Mouse (Mus musculus) limb, embryonic 14.5 days (tissue): ENCODE results near the gene D5Ertd579e. TPM values are rescaled to one million over a fixed set of nuclear protein-coding genes. Genes with fewer than 3 reads are reported as not detected.

Source experiments
- ATAC-seq: fragments of 200-750 bp; cut with Nextera tagmentation; 2 replicates; pipeline ENCODE4 v1.8.0; 2017; ENCODE audit warnings: low read depth, moderate number of reproducible peaks, moderate TSS enrichment; ENCODE audit not compliant: low FRiP score
- DNase-seq: peaks from one replicate; pipeline ENCODE4 v3.0.0-alpha.2; 2015; ENCODE audit warnings: low spot score
- H3K27ac ChIP-seq: fragments of 300-500 bp; sonication (generic); replicated peaks from 2 replicates; pipeline ENCODE4 v1.5.1; 2014; ENCODE audit warnings: low read depth, mild to moderate bottlenecking, low read length, moderate library complexity, mixed read lengths
- H3K27me3 ChIP-seq: fragments of 300-500 bp; sonication (generic); 2 replicates; pipeline ENCODE4 v1.6.1; 2014; ENCODE audit warnings: low read length, mixed read lengths; ENCODE audit not compliant: control insufficient read depth, insufficient read depth
- H3K36me3 ChIP-seq: fragments of 300-500 bp; sonication (generic); 2 replicates; pipeline ENCODE4 v1.6.1; 2014; ENCODE audit warnings: mild to moderate bottlenecking, low read length, moderate library complexity, mixed read lengths; ENCODE audit not compliant: control insufficient read depth, insufficient read depth
- H3K4me1 ChIP-seq: fragments of 300-500 bp; sonication (generic); 2 replicates; pipeline ENCODE4 v1.6.1; 2014; ENCODE audit warnings: antibody characterized with exemption, low read length, mixed read lengths; ENCODE audit not compliant: control insufficient read depth, insufficient read depth
- H3K4me2 ChIP-seq: fragments of 300-500 bp; sonication (generic); replicated peaks from 2 replicates; pipeline ENCODE4 v1.6.1; 2014; ENCODE audit warnings: low read depth, mild to moderate bottlenecking, low read length, moderate library complexity; ENCODE audit not compliant: severe bottlenecking
- H3K4me3 ChIP-seq: fragments of 300-500 bp; sonication (generic); replicated peaks from 2 replicates; pipeline ENCODE4 v1.5.1; 2014; ENCODE audit warnings: low read length
- H3K9ac ChIP-seq: fragments of 300-500 bp; sonication (generic); 2 replicates; pipeline ENCODE4 v1.6.1; 2014; ENCODE audit warnings: mild to moderate bottlenecking, low read depth, low read length, moderate library complexity; ENCODE audit not compliant: severe bottlenecking
- H3K9me3 ChIP-seq: fragments of 300-500 bp; sonication (generic); 2 replicates; pipeline ENCODE4 v1.6.1; 2016; ENCODE audit warnings: low read length; ENCODE audit not compliant: control insufficient read depth
- POLR2A ChIP-seq: fragments of 200-500 bp; IDR thresholded peaks from 2 replicates; pipeline ENCODE4 v1.8.0; 2012; ENCODE audit warnings: inconsistent platforms, mild to moderate bottlenecking, moderate library complexity, borderline replicate concordance; ENCODE audit not compliant: insufficient read depth, insufficient read length; ENCODE audit errors: extremely low read depth
- WGBS: fragments of 180-500 bp; shearing (Covaris S2); extraction: QIAGEN DNeasy Blood & Tissue Kit; methylation state at CpG from one replicate; pipeline ENCODE4 v1.1.7; 2014; 5-methylcytosine and 5-hydroxymethylcytosine counted together
- polyA plus RNA-seq, 2 experiments: library from polyadenylated mRNA; depleted of rRNA in 1 of 2; stranded (reverse) in 1 of 2; unstranded in 1 of 2; fragments of >200 nt; fragmentation: Nextera tagmentation in 1 of 2; extraction: Ambion mirVana in 1 of 2; gene quantifications; 2 replicates each; pipeline versions ENCODE4 v1.2.1 to v1.2.3; 2012 to 2014

The D5Ertd579e gene
- polyA plus RNA-seq, 2 experiments, result 20.8 to 21.6 TPM

- no peaks in the 10 kb centered on the region for H3K9me3 ChIP-seq
- DNase-seq (no peak), ATAC-seq (no peak)
- H3K9ac ChIP-seq, result no peak overlapping the region
- TF ChIP-seq POLR2A, result no peak
- no peaks in the 10 kb centered on the region for H3K36me3 ChIP-seq
- H3K4me1 ChIP-seq, result peaks cover 26% of the 10 kb centered on the region
- H3K4me2 ChIP-seq, result no peak overlapping the region
- no peak overlapping the region for H3K27ac ChIP-seq
- H3K27me3 ChIP-seq, result no peaks in the 10 kb centered on the region
- H3K4me3 ChIP-seq, result no peak overlapping the region
- WGBS, result 71% methylated on average over 5 of the region's 5 CpGs
Observed at GRCm38 (mm10) chr5:36559106-36559505, 136.7 kb downstream of the D5Ertd579e start.

GRCm38 (mm10) chr5:36558526-36558925 is 137.3 kb downstream of the D5Ertd579e start:
- no peak for TF ChIP-seq POLR2A
- ATAC-seq (no peak), DNase-seq (no peak)
- peaks cover 30% of the 10 kb centered on the region for H3K4me1 ChIP-seq
- H3K27me3 ChIP-seq, result no peaks in the 10 kb centered on the region
- 84% methylated on average over 2 of the region's 2 CpGs for WGBS
- H3K36me3 ChIP-seq, result no peaks in the 10 kb centered on the region
- H3K4me2 ChIP-seq, result no peak overlapping the region
- H3K27ac ChIP-seq, result no peak overlapping the region
- no peak overlapping the region for H3K9ac ChIP-seq
- H3K4me3 ChIP-seq, result no peak overlapping the region
- H3K9me3 ChIP-seq, result no peaks in the 10 kb centered on the region

- H3K4me3 ChIP-seq, result no peak overlapping the region
- no peaks in the 10 kb centered on the region for H3K36me3 ChIP-seq
- no peak overlapping the region for H3K4me2 ChIP-seq
- 40% methylated on average over 7 of the region's 7 CpGs for WGBS
- H3K9ac ChIP-seq, result no peak overlapping the region
- no peaks in the 10 kb centered on the region for H3K27me3 ChIP-seq
- ATAC-seq (no peak), DNase-seq (no peak)
- no peaks in the 10 kb centered on the region for H3K9me3 ChIP-seq
- no peak for TF ChIP-seq POLR2A
- H3K4me1 ChIP-seq, result peaks cover 30% of the 10 kb centered on the region
- no peak overlapping the region for H3K27ac ChIP-seq
Observed at GRCm38 (mm10) chr5:36557584-36558308, 138.1 kb downstream of the D5Ertd579e start.

- DNase-seq, result no peak
- 79% methylated on average over 3 of the region's 3 CpGs for WGBS
Observed at GRCm38 (mm10) chr5:36556906-36557305, 138.9 kb downstream of the D5Ertd579e start.

GRCm38 (mm10) chr5:36556289-36556688 is 139.5 kb downstream of the D5Ertd579e start:
- no peak overlapping the region for H3K27ac ChIP-seq
- no peak overlapping the region for H3K9ac ChIP-seq
- no peak for DNase-seq
- H3K4me3 ChIP-seq, result no peak overlapping the region
- no peak for TF ChIP-seq POLR2A
- no peaks in the 10 kb centered on the region for H3K27me3 ChIP-seq
- ATAC-seq, result no peak
- WGBS, result 79% methylated on average over 4 of the region's 4 CpGs
- no peak overlapping the region for H3K4me2 ChIP-seq
- no peaks in the 10 kb centered on the region for H3K36me3 ChIP-seq
- H3K4me1 ChIP-seq, result peaks cover 23% of the 10 kb centered on the region
- no peaks in the 10 kb centered on the region for H3K9me3 ChIP-seq

More at GRCm38 (mm10) chr5:36556906-36557305, 138.9 kb downstream of the D5Ertd579e start:
- no peaks in the 10 kb centered on the region for H3K27me3 ChIP-seq
- H3K27ac ChIP-seq, result no peak overlapping the region
- TF ChIP-seq POLR2A, result no peak
- no peaks in the 10 kb centered on the region for H3K9me3 ChIP-seq
- H3K36me3 ChIP-seq, result no peaks in the 10 kb centered on the region
- peaks cover 29% of the 10 kb centered on the region for H3K4me1 ChIP-seq
- no peak overlapping the region for H3K4me2 ChIP-seq
- H3K9ac ChIP-seq, result no peak overlapping the region
- H3K4me3 ChIP-seq, result no peak overlapping the region
- ATAC-seq, result no peak
